Mouse (Mus musculus): ENCODE results near the gene Adamts18.

Gene Adamts18

GRCm38 (mm10) chr8:113838211-113838610 lies 10.3 kb downstream of the Adamts18 start:
- peak; percentile 35 to 43 for DNase-seq

- no peak for DNase-seq
These were observed 11.0 kb downstream of the Adamts18 start for GRCm38 (mm10) chr8:113837570-113837915.

GRCm38 (mm10) chr8:113836892-113837569 lies 11.5 kb downstream of the Adamts18 start:
- no peak for DNase-seq

DNA sequence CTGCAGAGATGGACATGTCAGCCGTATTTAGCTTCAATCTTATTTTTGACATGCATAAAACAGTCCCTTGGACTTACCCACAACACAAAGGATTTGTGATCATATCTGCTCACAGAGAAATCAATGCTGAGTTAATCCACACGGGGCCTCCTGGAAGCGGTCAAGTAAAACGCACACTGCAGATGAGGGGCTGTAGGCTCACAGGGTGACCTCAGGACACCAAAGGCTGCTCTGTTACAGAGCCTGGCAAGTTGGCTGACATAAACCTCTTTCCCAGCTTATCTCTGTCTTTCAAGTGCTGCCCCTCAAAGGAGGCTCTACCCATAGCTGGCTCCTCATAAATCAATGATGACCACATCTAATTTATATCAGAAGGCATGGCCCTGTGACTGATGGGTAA lies 14.9 kb downstream of the Adamts18 start:
- no peak for DNase-seq

GRCm38 (mm10) chr8:113827270-113827669 lies 21.3 kb downstream of the Adamts18 start:
- no peak for DNase-seq

- DNase-seq, result no peak
These were observed 27.5 kb downstream of the Adamts18 start for GRCm38 (mm10) chr8:113820983-113821587.

DNA sequence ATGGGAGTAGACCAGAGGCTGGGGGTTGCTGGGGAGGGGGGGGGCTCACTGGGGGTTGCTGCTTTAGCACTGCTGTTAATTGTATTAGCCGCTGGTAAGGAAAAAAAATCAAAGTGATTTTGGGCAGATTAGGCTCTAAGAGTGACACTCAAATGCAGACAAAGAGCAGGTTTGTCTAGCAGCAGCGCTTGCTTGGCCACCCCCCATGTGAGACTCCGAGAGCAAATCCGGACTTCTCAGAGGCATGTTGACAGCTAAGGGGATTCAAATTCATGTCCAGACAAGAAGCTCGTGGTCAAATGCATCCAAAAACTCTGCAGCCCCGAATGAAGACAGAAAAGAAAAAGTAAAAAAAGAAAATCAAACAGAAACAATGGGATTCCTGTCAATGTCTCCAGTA lies 34.6 kb downstream of the Adamts18 start:
- no peak for DNase-seq

DNA sequence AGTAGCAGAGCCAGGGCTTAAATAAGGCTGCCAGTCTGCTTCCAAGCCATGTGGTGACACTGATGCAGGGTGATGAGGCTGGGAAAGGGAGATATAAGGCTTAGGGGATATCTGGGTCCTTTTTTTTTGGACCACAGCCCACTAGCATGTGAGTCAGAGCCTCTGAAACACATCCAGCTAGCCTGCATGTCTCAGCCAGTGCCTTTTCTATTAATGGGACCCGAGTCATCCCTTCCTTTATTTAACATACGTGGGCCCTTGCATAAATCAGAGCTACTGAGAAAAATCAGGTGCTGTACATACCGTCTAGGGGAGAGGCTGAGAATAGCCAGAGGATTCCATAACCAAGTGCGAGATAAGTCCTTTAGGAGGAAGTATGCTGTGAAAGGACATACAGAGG lies 37.0 kb downstream of the Adamts18 start:
- DNase-seq, result peak in 1 of 2 experiments; percentile 38

- no peak for DNase-seq
These were observed 38.6 kb downstream of the Adamts18 start for GRCm38 (mm10) chr8:113809929-113810328.

DNA sequence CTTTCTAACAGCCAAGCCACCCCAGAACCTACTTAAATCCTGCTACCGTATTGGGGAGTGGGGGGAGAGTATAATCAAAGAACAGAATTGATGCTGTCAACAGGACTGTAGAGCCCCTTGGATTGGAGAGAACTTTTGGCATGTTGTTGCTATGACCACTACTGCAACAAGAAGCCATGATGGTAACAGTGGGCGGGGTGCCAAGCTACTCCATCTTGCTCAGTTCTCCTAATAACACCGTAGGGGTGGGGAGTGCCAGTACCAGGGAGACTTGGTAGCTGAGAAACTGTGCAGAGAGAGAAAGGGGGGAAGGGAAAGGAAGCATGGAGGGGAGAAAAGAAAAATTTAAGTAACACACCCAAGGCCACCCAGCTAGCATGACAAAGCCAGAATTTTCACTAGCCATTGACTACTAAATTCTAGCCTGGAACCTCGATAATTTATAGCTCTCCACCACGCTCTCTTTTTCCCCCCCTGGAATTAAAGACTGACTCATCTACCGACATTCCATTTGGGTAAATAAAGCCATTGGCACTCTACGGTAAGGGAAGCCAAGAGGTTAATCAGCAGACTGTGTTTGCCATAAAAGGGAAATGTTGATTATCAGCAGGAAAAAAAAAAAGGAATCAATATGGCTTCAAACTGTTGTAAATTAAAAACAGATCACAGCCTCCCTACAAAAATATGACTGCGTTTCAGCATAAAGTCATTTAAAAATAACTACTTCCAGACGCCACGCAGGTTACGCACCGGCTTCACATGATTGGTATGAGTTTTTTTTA lies 44.5 kb downstream of the Adamts18 start:
- peak; percentile 44 to 50 for DNase-seq

DNA sequence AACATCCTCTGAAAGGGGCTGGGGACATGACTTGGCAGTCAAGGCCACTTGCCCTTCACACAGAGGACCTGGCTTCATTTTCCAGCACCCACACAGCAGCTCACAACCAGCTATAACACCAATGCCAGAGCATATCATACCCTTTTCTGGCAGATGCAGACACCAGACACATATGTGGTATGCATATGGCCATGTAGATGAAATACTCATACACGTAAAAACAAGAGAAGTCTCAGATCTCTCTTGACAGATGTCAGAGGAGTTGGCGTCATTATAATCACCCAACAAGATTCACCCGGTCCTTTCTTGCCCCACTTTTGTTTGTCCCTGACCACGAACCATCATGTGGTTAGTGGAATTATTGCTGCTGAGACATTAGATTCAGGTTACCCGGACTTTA lies 47.0 kb downstream of the Adamts18 start:
- no peak for DNase-seq

DNA sequence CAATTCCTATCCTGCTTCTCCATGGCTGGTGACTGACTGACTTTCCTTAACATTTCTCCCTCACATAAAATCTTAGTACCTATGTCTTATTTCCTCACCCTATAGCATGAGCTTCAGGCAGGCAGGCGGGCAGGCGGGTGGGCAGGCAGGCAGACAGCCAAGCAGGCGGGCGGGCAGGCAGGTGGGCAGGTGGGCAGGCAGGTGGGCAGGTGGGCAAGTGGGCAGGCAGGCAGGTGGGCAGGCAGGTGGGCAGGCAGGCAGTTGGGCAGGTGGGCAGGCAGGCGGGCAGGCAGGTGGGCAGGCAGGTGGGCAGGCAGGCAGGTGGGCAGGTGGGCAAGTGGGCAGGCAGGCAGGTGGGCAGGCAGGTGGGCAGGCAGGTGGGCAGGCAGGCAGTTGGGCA lies 48.0 kb downstream of the Adamts18 start:
- DNase-seq, result peak; percentile 57 to 58

GRCm38 (mm10) chr8:113799550-113799949 lies 49.0 kb downstream of the Adamts18 start:
- DNase-seq, result peak in 1 of 2 experiments; percentile 42

DNA sequence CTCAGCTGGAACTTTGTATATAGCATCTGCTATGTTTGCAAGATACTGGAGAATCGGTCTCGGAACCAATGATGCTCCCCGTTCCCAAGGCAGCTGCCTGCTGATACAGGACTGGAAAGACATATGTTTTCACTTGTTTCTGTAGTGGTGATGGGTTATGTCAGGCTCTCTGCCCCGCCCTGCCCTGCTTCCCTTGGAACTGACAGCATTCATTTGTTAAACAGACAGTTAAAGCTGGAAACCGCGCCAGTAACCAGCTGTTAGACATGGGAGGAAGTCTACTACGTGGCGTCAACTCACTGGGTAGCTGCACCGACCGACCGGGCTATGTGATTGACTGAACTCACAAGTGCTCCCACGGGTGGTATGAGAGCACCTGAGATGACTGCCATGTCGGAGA lies 56.7 kb downstream of the Adamts18 start:
- DNase-seq, result peak; percentile 45 to 61

- DNase-seq, result no peak
These were observed 57.5 kb downstream of the Adamts18 start for GRCm38 (mm10) chr8:113791061-113791460.

- peak in 1 of 2 experiments; percentile 29 for DNase-seq
These were observed 64.8 kb downstream of the Adamts18 start for GRCm38 (mm10) chr8:113783711-113784110.

- DNase-seq, result no peak
These were observed 67.0 kb downstream of the Adamts18 start for GRCm38 (mm10) chr8:113781554-113781953.

DNA sequence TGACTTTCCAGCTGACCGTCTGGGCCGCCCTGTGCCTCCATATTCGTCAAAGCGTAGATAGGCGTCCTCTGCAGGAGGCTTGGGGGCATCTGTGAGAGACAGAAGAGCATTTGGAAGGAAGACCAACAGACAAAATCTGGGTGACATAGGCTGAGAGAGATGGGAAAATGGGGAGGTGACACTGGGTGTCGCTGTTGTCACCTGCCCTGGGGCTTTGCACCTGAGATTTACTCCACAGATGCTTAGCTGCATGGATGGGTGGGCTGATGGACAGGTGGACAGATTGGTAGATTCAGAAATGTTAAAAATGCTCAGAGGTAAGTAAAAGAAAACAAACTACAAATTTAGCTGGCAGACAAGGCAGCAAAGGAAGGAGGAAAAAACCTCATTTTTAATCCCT lies 73.2 kb downstream of the Adamts18 start:
- DNase-seq, result peak; percentile 43 to 56

DNA sequence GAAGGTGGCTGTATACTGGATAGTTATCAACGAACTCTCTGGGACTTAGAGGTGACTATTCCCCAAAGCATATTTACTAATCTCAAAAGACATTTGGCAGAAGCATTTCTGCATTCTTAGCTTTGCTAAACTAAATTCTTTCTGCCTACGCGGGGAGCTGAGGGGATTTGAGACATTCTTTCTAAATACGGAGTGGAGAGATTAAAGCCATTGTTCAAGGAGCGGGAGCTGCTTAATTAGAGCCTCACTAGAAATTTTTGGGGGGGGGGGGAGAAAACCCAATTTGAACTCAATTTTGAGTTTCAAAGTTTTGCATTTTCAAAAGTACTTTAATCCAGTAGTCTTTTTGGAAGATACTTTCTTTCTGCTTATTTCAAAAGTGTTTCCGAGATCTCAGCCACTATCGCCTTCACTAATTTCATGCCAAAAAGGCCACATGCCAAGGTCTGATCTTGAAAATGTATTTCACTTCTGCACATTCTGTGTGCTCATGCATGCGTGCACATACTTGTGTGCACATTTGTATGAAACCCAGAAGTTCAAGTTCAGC lies 79.6 kb downstream of the Adamts18 start:
- no peak for DNase-seq

GRCm38 (mm10) chr8:113765121-113765520 lies 83.4 kb downstream of the Adamts18 start:
- no peak for DNase-seq

DNA sequence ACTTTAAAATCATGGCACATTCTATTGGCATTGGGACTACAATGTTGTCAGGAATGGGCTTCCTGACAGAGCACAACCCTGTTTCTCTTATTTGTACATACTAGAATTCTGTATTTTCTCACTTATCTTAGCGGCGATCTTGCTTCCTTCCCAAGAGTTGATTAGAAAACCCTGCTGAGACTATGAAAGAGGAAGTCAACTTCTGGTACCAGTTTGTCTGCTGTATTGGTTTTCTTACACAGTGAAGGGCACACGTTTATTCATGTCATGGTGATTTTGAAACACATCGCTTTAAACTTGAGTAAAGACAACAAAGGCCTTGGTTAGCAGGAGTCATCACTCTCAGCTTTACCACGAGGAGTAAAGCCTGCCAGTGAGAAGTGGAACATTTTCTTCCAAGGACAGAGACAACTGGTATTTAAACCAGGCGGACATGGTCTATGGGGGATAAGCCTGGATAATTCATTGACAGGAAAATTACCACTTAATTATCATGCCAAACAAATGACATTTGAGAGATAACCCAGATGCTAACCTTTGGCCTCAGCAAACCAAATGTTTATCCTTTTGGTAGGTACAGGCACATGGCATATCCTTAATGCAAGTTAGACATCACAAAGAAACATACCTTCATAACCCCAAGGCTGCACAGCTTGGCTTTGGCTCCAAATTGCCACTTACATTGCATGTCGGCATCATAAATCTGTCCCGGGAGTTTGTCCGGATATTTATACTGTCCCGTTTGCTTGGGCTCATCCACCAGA lies 84.8 kb downstream of the Adamts18 start:
- no peak for DNase-seq

DNA sequence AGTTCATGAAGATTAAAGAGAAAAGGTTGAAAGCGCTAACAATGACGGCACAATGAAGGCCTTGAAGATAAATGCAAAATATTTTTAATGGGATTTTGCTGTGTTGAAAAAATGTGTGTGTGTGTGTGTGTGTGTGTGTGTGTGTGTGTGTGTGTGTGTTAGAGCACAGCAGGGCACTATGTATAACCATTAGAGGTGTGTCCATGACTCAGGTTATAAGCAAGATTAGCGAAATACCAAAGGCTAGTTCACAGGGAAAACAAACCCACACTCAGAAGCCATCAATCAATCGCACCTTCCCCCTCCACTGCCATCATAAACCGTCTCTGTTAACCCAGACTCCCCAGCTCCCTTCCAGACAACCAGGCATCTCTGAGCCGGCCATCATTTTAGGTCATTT lies 86.4 kb downstream of the Adamts18 start:
- DNase-seq, result no peak

GRCm38 (mm10) chr8:113755866-113756265 lies 92.7 kb downstream of the Adamts18 start:
- DNase-seq, result no peak

All from cerebellum, postnatal 14 days (tissue).